Mouse (Mus musculus): ENCODE results near the gene Raet1e. TPM values are rescaled to one million over a fixed set of nuclear protein-coding genes. Genes with fewer than 3 reads are reported as not detected.

Raet1e gene
- total and polyA plus RNA-seq, 3 experiments, result not detected

- Histone ChIP-seq H3K36me3 (ENCODE audit: control insufficient read depth in 1 of 2, insufficient read depth in 2 of 2, low read length in 2 of 2) (no peaks in the 10 kb centered on the region), H3K4me3 (ENCODE audit: control insufficient read depth in 1 of 2, insufficient read depth in 1 of 2, low read depth in 2 of 2, low read length in 2 of 2) (no peak overlapping the region), H3K79me2 (ENCODE audit: control insufficient read depth, insufficient read depth, low read length, poor library complexity) (no peaks in the 10 kb centered on the region), H3K27ac (ENCODE audit: control insufficient read depth, low read depth, low read length) (no peak overlapping the region), H3K27me3 (ENCODE audit: control insufficient read depth in 1 of 2, insufficient read depth in 2 of 2, low read length in 2 of 2) (peaks cover 0 to 2% of the 10 kb centered on the region in 2 experiments; a peak in 1 of 4 replicates), H3K9ac (ENCODE audit: control insufficient read depth, low read depth, low read length, poor library complexity, severe bottlenecking) (no peak overlapping the region), H3K9me3 (replicated peaks; ENCODE audit: insufficient read depth, low read length) (no peaks in the 10 kb centered on the region), H3K4me1 (ENCODE audit: control insufficient read depth in 1 of 2, insufficient read depth in 2 of 2, low read length in 2 of 2) (no peaks in the 10 kb centered on the region)
- no peak for TF ChIP-seq TCF12 (IDR thresholded peaks at IDR 0.05; ENCODE audit: low read depth, low read length)
- no peak for TF ChIP-seq JUND (IDR thresholded peaks at IDR 0.05; ENCODE audit: low read depth, low read length)
- no peak for TF ChIP-seq TBP (IDR thresholded peaks at IDR 0.05; ENCODE audit: low read depth, low read length)
- TF ChIP-seq NELFE (IDR thresholded peaks at IDR 0.05; ENCODE audit: low read depth, low read length), result no peak
- no peak for TF ChIP-seq CHD1 (IDR thresholded peaks at IDR 0.05; ENCODE audit: low read depth, low read length)
- no peak for TF ChIP-seq ZKSCAN1 (IDR thresholded peaks at IDR 0.05; ENCODE audit: low read depth, low read length)
- no peak for TF ChIP-seq UBTF (IDR thresholded peaks at IDR 0.05; ENCODE audit: borderline replicate concordance, insufficient read depth, low read depth, low read length)
- no peak for TF ChIP-seq NRF1 (IDR thresholded peaks at IDR 0.05; ENCODE audit: insufficient read depth, low read depth, low read length, poor library complexity, severe bottlenecking)
- TF ChIP-seq MEF2A (IDR thresholded peaks at IDR 0.05; ENCODE audit: extremely low read depth, insufficient replicate concordance, low read depth, low read length, poor library complexity, severe bottlenecking), result no peak
- no peak for TF ChIP-seq CTCF (IDR thresholded peaks at IDR 0.05 in 2 of 3, conservative IDR thresholded peaks at IDR 0.05 in 1 of 3; ENCODE audit: control insufficient read depth in 1 of 3, insufficient read depth in 1 of 3, low read depth in 2 of 3, low read length in 3 of 3, poor library complexity in 1 of 3, severe bottlenecking in 1 of 3)
- no peak for TF ChIP-seq GATA1 (IDR thresholded peaks at IDR 0.05; ENCODE audit: low read depth, low read length)
- DNase-seq (ENCODE audit: low read depth, low spot score), result no peak
Observed at GRCm38 (mm10) chr10:22154871-22155799, 3.2 kb upstream of the Raet1e start.

- Histone ChIP-seq H3K79me2 (ENCODE audit: control insufficient read depth, insufficient read depth, low read length, poor library complexity) (no peaks in the 10 kb centered on the region), H3K9ac (ENCODE audit: control insufficient read depth, low read depth, low read length, poor library complexity, severe bottlenecking) (no peak overlapping the region), H3K27me3 (ENCODE audit: control insufficient read depth in 1 of 2, insufficient read depth in 2 of 2, low read length in 2 of 2) (peaks cover 2% of the 10 kb centered on the region in 2 experiments; a peak in 3 of 4 replicates), H3K27ac (ENCODE audit: control insufficient read depth, low read depth, low read length) (no peak overlapping the region), H3K4me3 (ENCODE audit: control insufficient read depth in 1 of 2, insufficient read depth in 1 of 2, low read depth in 2 of 2, low read length in 2 of 2) (no peak overlapping the region), H3K4me1 (ENCODE audit: control insufficient read depth in 1 of 2, insufficient read depth in 2 of 2, low read length in 2 of 2) (no peaks in the 10 kb centered on the region), H3K9me3 (replicated peaks; ENCODE audit: insufficient read depth, low read length) (no peaks in the 10 kb centered on the region), H3K36me3 (ENCODE audit: control insufficient read depth in 1 of 2, insufficient read depth in 2 of 2, low read length in 2 of 2) (no peaks in the 10 kb centered on the region)
- DNase-seq (ENCODE audit: low read depth, low spot score), result no peak
- TF ChIP-seq USF1 (IDR thresholded peaks at IDR 0.05; ENCODE audit: low read depth, low read length) (no peak), ETS1 (IDR thresholded peaks at IDR 0.05; ENCODE audit: low read depth, low read length) (no peak), ZC3H11A (IDR thresholded peaks at IDR 0.05; ENCODE audit: low read depth, low read length) (no peak), GATA1 (IDR thresholded peaks at IDR 0.05; ENCODE audit: low read depth, low read length) (no peak), KAT2A (conservative IDR thresholded peaks at IDR 0.05; ENCODE audit: low read depth, low read length) (no peak), GABPA (IDR thresholded peaks at IDR 0.05; ENCODE audit: low read depth, low read length) (no peak), ZNF384 (IDR thresholded peaks at IDR 0.05; ENCODE audit: low read depth, low read length) (no peak), SIN3A (IDR thresholded peaks at IDR 0.05; ENCODE audit: low read length) (no peak), CHD2 (IDR thresholded peaks at IDR 0.05; ENCODE audit: low read length) (no peak), MAFK (IDR thresholded peaks at IDR 0.05; ENCODE audit: borderline replicate concordance, low read depth, low read length) (no peak)
Observed at GRCm38 (mm10) chr10:22159131-22159561, 777 bp downstream of the Raet1e start.

All from MEL (cell line).